Mouse (Mus musculus): ENCODE measurements around the gene Ubxn4.

DNA sequence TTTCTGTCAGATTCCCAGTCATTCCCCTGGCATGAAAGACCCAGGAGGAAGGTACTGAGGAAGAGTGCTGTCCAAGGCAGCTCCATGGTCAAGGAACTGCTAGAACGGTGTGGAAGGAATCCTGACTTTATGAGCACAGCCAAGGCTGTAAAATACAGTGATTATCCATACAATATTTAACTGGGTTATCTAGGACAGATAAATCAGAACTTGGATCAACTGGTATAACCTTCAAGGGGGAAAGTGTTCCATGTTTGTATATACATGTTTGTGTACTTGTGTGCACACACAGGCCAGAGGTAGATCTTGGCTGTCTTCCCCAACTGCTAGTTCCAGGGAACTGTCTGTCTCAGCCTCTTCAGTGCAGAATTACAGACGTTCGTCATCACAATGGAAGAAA lies 84.5 kb downstream of the Ubxn4 start, which contains the start of gene Lct:
- TF ChIP-seq TAL1 (IDR thresholded peaks at IDR 0.05; ENCODE audit: low read length) (no peak), GATA1 (IDR thresholded peaks at IDR 0.05; ENCODE audit: low read length) (no peak)
